Mouse (Mus musculus): ENCODE data around the gene Stxbp4.
A peak's percentile ranks its signal among the peaks of the same experiment; 100 is the strongest.

DNA sequence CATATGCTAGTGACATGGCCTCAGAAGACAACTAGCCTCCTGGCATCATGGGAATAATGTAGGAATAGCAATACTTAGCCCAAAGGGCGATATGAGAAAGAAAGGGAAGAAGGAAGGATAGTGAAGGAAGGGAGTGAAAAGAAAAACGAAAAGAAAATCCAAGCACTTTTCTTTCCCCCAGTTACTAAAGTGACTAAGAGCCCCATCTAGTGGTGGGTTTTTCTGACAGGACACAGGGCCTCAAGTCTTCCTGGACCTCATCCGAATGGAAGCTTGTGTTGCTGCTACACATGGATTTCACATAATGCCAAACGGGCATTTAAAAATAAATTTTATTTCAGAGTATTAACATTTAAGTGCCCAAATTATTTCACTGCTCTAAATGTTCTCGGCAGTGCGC is 14.4 kb downstream of the Stxbp4 start:
- TF ChIP-seq EP300 (IDR thresholded peaks at IDR 0.05; ENCODE audit: low read depth): no peak
- TF ChIP-seq CTCF (IDR thresholded peaks at IDR 0.05; ENCODE audit: low read depth): peak; percentile 75

Data from liver, postnatal 0 days (tissue).